Mouse (Mus musculus): ENCODE measurements around the gene Gjb1. TPM values are rescaled to one million over a fixed set of nuclear protein-coding genes. Genes with fewer than 3 reads are reported as not detected.
A peak's percentile ranks its signal among the peaks of the same experiment; 100 is the strongest.
"Not testable (repeated sequence)": the region's sequence is repeated elsewhere in the genome, so short reads cannot be mapped to it uniquely, and the experiment has no call there.

Gjb1 gene
- polyA plus RNA-seq (2015; fragmentation: Nextera tagmentation; extraction: Ambion mirVana) = 119 and 154 TPM in 2 replicates

GRCm38 (mm10) chrX:101376190-101376968, at the start of gene Gjb1:
TSS of gene Gjb1 (plus strand) at chrX:101376378.
- ATAC-seq = peak; percentile 84
- Histone ChIP-seq H3K4me2 (ENCODE audit: low read depth, low read length) (peak within 1 kb of the TSS; percentile 38), H3K27ac (ENCODE audit: low read length) (peak within 1 kb of the TSS; percentile 68), H3K27me3 (replicated peaks; ENCODE audit: control insufficient read depth, insufficient read depth, low read length) (0 out of 2 replicates have a peak, but pooled peaks cover 6% of the 10 kb centered on the region), H3K4me1 (ENCODE audit: control insufficient read depth, insufficient read depth, low read length) (0 out of 2 replicates have a peak, but pooled peaks cover 4% of the 10 kb centered on the region), H3K4me3 (ENCODE audit: low read length) (peak within 1 kb of the TSS; percentile 38), H3K9me3 (ENCODE audit: control insufficient read depth, low read length) (no peaks in the 10 kb centered on the region), H3K9ac (ENCODE audit: low read depth, low read length) (0 out of 2 replicates have a peak within 1 kb of the TSS, but pooled peaks have one; percentile 37), H3K36me3 (ENCODE audit: control insufficient read depth, insufficient read depth, low read length) (no peaks in the 10 kb centered on the region)
- 59% methylated on average over 7 of the region's 7 CpGs for WGBS

- Histone ChIP-seq H3K4me3 (ENCODE audit: low read length) (no peak overlapping the region), H3K27ac (ENCODE audit: low read length) (peak overlapping the region; percentile 45), H3K27me3 (replicated peaks; ENCODE audit: control insufficient read depth, insufficient read depth, low read length) (no peaks in the 10 kb centered on the region), H3K9me3 (ENCODE audit: control insufficient read depth, low read length) (no peaks in the 10 kb centered on the region), H3K4me2 (ENCODE audit: low read depth, low read length) (no peak overlapping the region), H3K36me3 (ENCODE audit: control insufficient read depth, insufficient read depth, low read length) (no peaks in the 10 kb centered on the region), H3K4me1 (ENCODE audit: control insufficient read depth, insufficient read depth, low read length) (no peaks in the 10 kb centered on the region; the same call in 1 of the 2 replicates), H3K9ac (ENCODE audit: low read depth, low read length) (peak overlapping the region; percentile 48; the same call in 1 of the 2 replicates)
- WGBS = 31% methylated on average over 10 of the region's 10 CpGs
- no peak for ATAC-seq
These were observed 46.7 kb upstream of the Gjb1 start for GRCm38 (mm10) chrX:101329372-101330028.

GRCm38 (mm10) chrX:101332031-101332374, 44.2 kb upstream of the Gjb1 start:
- no peaks in the 10 kb centered on the region for H3K9me3 ChIP-seq (ENCODE audit: control insufficient read depth, low read length)
- peak; percentile 49 for ATAC-seq
- peak overlapping the region; percentile 32 for H3K4me3 ChIP-seq (ENCODE audit: low read length)
- H3K4me2 ChIP-seq (ENCODE audit: low read depth, low read length) = peak overlapping the region; percentile 48
- H3K27ac ChIP-seq (ENCODE audit: low read length) = peak overlapping the region; percentile 88
- 40% methylated on average over 9 of the region's 9 CpGs for WGBS
- no peaks in the 10 kb centered on the region for H3K36me3 ChIP-seq (ENCODE audit: control insufficient read depth, insufficient read depth, low read length)
- no peaks in the 10 kb centered on the region; the same call in 1 of the 2 replicates for H3K4me1 ChIP-seq (ENCODE audit: control insufficient read depth, insufficient read depth, low read length)
- H3K27me3 ChIP-seq (replicated peaks; ENCODE audit: control insufficient read depth, insufficient read depth, low read length) = no peaks in the 10 kb centered on the region
- peak overlapping the region; percentile 44; the same call in 1 of the 2 replicates for H3K9ac ChIP-seq (ENCODE audit: low read depth, low read length)

DNA sequence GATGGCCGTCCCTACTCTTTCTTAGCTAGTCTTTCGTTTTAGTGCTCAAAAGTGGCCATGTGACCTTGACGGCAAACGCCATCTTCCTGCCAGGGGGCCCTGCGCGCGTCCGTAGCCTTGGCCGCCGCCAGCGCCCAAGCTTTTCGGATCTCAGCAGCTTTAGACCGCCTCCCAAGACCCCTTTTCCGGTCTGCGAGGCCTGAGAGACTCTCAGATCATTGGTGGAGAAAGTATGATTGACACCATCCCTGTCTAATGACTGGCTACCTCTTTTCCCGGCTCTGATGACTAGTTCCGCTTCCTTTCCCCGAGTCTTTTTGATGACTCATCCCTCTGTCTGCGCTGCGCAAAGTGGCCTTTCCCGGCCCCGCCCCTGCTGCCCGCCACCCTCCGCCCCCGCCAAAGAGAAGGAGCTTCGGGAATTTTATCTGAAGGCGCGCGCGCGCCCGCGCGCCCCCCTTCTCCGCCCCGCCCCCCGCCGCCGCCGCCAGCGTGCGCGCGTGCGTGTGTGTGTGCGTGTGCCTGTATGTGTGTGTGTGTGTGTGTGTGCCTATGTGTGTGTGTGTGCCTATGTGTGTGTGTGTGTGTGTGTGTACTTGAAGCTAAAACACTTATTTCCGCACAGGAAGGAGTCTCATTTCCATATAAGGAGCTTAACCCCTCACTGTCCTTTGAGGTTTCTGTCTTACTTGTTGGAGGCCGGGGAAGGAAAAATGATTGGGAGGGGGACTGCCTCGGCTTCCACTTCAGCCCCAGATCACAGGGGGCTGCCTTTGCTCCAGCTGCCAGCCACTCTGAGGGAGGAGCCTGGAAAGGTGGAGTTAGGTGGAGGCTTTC, 43.6 kb upstream of the Gjb1 start:
- Histone ChIP-seq H3K9me3 (ENCODE audit: control insufficient read depth, low read length) (no peaks in the 10 kb centered on the region), H3K4me1 (ENCODE audit: control insufficient read depth, insufficient read depth, low read length) (no peaks in the 10 kb centered on the region; the same call in 1 of the 2 replicates), H3K9ac (ENCODE audit: low read depth, low read length) (peak overlapping the region; percentile 67), H3K36me3 (ENCODE audit: control insufficient read depth, insufficient read depth, low read length) (no peaks in the 10 kb centered on the region), H3K4me3 (ENCODE audit: low read length) (peak overlapping the region; percentile 38), H3K4me2 (ENCODE audit: low read depth, low read length) (peak overlapping the region; percentile 50), H3K27me3 (replicated peaks; ENCODE audit: control insufficient read depth, insufficient read depth, low read length) (no peaks in the 10 kb centered on the region), H3K27ac (ENCODE audit: low read length) (peak overlapping the region; percentile 88)
- 17% methylated on average over 40 of the region's 49 CpGs for WGBS
- peak; percentile 97 for ATAC-seq

DNA sequence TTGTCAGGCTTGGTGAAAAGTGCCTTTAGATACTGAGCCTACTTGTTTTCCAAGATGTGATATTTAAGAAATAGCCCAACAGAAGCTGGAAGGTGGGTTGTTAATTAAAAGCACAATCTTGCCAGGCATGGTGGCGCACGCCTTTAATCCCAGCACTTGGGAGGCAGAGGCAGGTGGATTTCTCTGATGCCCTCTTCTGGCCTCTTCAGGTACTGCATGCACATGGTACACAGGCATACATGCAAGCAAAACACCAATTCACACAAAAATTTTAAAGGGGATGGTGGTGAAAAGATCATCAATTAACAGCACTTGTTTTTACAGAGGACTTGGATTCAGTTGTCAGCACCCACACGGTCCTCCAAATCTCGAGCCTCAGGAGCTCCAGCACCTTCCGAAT, 41.6 kb upstream of the Gjb1 start:
- no peak for ATAC-seq
- 88% methylated on average over 5 of the region's 5 CpGs for WGBS
- Histone ChIP-seq H3K36me3 (ENCODE audit: control insufficient read depth, insufficient read depth, low read length) (no peaks in the 10 kb centered on the region), H3K27me3 (replicated peaks; ENCODE audit: control insufficient read depth, insufficient read depth, low read length) (no peaks in the 10 kb centered on the region), H3K27ac (ENCODE audit: low read length) (no peak overlapping the region), H3K4me1 (ENCODE audit: control insufficient read depth, insufficient read depth, low read length) (no peaks in the 10 kb centered on the region), H3K9ac (ENCODE audit: low read depth, low read length) (no peak overlapping the region), H3K9me3 (ENCODE audit: control insufficient read depth, low read length) (no peaks in the 10 kb centered on the region), H3K4me3 (ENCODE audit: low read length) (no peak overlapping the region), H3K4me2 (ENCODE audit: low read depth, low read length) (no peak overlapping the region)

- Histone ChIP-seq H3K27ac (ENCODE audit: low read length) (no peak overlapping the region), H3K4me1 (ENCODE audit: control insufficient read depth, insufficient read depth, low read length) (no peaks in the 10 kb centered on the region), H3K4me3 (ENCODE audit: low read length) (no peak overlapping the region), H3K9me3 (ENCODE audit: control insufficient read depth, low read length) (no peaks in the 10 kb centered on the region), H3K9ac (ENCODE audit: low read depth, low read length) (no peak overlapping the region), H3K27me3 (replicated peaks; ENCODE audit: control insufficient read depth, insufficient read depth, low read length) (no peaks in the 10 kb centered on the region), H3K4me2 (ENCODE audit: low read depth, low read length) (no peak overlapping the region), H3K36me3 (ENCODE audit: control insufficient read depth, insufficient read depth, low read length) (no peaks in the 10 kb centered on the region)
- ATAC-seq = no peak
- WGBS = 50% methylated on average over 4 of the region's 4 CpGs
These were observed 37.5 kb upstream of the Gjb1 start for GRCm38 (mm10) chrX:101338666-101339065.

- not testable (repeated sequence) for H3K4me2 ChIP-seq (ENCODE audit: low read depth, low read length); ATAC-seq; H3K4me3 ChIP-seq (ENCODE audit: low read length); H3K9ac ChIP-seq (ENCODE audit: low read depth, low read length); H3K9me3 ChIP-seq (ENCODE audit: control insufficient read depth, low read length); H3K36me3 ChIP-seq (ENCODE audit: control insufficient read depth, insufficient read depth, low read length); H3K27me3 ChIP-seq (replicated peaks; ENCODE audit: control insufficient read depth, insufficient read depth, low read length); H3K27ac ChIP-seq (ENCODE audit: low read length); H3K4me1 ChIP-seq (ENCODE audit: control insufficient read depth, insufficient read depth, low read length)
- WGBS = 64% methylated on average over 2 of the region's 2 CpGs
These were observed 33.3 kb upstream of the Gjb1 start for GRCm38 (mm10) chrX:101342837-101343236.

GRCm38 (mm10) chrX:101345456-101345855, 30.7 kb upstream of the Gjb1 start:
- no peaks in the 10 kb centered on the region for H3K4me1 ChIP-seq (ENCODE audit: control insufficient read depth, insufficient read depth, low read length)
- H3K9me3 ChIP-seq (ENCODE audit: control insufficient read depth, low read length) = no peaks in the 10 kb centered on the region
- no peak overlapping the region for H3K27ac ChIP-seq (ENCODE audit: low read length)
- no peak overlapping the region for H3K9ac ChIP-seq (ENCODE audit: low read depth, low read length)
- no peak overlapping the region for H3K4me2 ChIP-seq (ENCODE audit: low read depth, low read length)
- no peak for ATAC-seq
- WGBS = 94% methylated on average over 2 of the region's 2 CpGs
- no peaks in the 10 kb centered on the region for H3K27me3 ChIP-seq (replicated peaks; ENCODE audit: control insufficient read depth, insufficient read depth, low read length)
- no peak overlapping the region for H3K4me3 ChIP-seq (ENCODE audit: low read length)
- H3K36me3 ChIP-seq (ENCODE audit: control insufficient read depth, insufficient read depth, low read length) = no peaks in the 10 kb centered on the region

- no peak overlapping the region for H3K27ac ChIP-seq (ENCODE audit: low read length)
- no peak overlapping the region for H3K4me2 ChIP-seq (ENCODE audit: low read depth, low read length)
- H3K9me3 ChIP-seq (ENCODE audit: control insufficient read depth, low read length) = no peaks in the 10 kb centered on the region
- no peak overlapping the region for H3K4me3 ChIP-seq (ENCODE audit: low read length)
- ATAC-seq = no peak
- H3K27me3 ChIP-seq (replicated peaks; ENCODE audit: control insufficient read depth, insufficient read depth, low read length) = no peaks in the 10 kb centered on the region
- H3K9ac ChIP-seq (ENCODE audit: low read depth, low read length) = no peak overlapping the region
- no peaks in the 10 kb centered on the region for H3K4me1 ChIP-seq (ENCODE audit: control insufficient read depth, insufficient read depth, low read length)
- WGBS = 61% methylated on average over 4 of the region's 4 CpGs
- H3K36me3 ChIP-seq (ENCODE audit: control insufficient read depth, insufficient read depth, low read length) = no peaks in the 10 kb centered on the region
These were observed 29.7 kb upstream of the Gjb1 start for GRCm38 (mm10) chrX:101346475-101346874.

Data from intestine, embryonic 16.5 days (tissue).